Mouse (Mus musculus) lung, adult 2 months (tissue): Measurements from ENCODE around the gene Cdk14.

ENCODE experiments used
- CTCF ChIP-seq: fragments of 200-500 bp; IDR thresholded peaks from 2 replicates; pipeline ENCODE4 v1.5.1; 2011; ENCODE audit warnings: mild to moderate bottlenecking, low read length, control low read depth; ENCODE audit not compliant: insufficient read depth
- POLR2A ChIP-seq: fragments of 200-500 bp; IDR thresholded peaks from 2 replicates; pipeline ENCODE4 v1.6.1; 2011; ENCODE audit warnings: low read depth, mild to moderate bottlenecking, control low read depth, low read length, borderline replicate concordance; ENCODE audit errors: extremely low read depth

DNA sequence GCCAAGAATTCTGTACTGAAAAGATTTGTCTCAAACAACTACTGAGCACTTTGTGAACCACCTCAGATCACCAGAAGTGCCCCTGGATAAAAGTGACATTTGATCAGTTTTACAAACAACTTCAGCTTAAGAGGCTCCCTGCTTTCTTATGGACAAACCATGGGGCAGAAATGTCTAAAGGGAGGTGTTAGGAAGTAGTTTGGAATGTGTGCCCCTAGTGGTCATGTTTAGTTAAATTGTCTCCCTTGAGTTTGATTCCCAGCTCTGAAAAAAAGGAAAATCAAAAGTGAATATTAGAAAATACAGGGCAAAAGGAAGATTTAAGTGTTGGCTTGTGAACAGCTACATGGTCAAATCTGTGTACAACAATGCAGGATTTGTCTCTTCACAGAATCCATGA, 123.3 kb downstream of the Cdk14 start:
- TF ChIP-seq POLR2A (no peak), CTCF (peak; percentile 7; the same call in 1 of the 2 replicates)
